Mouse (Mus musculus): Measurements from ENCODE around the gene Msh3.

DNA sequence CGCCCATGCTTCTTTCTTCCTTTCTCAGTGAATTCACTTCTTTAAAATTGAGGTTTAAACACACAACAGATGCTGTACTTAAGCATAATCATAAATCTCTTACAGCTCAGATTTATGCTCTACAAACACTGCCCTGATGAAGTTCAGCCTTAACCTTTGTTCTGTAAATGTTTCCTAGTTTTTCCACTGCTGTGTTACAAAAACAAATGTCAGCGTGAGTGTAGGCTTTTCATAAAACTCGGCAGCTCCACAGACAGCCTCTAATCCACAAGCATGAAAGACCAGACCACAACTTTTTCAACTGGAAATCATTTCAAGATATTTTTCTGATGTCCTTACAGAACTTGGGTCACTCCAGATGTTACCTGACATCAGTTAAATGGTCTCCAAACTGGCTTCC, 48.7 kb upstream of the Msh3 start:
- TF ChIP-seq EP300 (IDR thresholded peaks at IDR 0.05; ENCODE audit: low read depth), result no peak
- TF ChIP-seq CTCF (IDR thresholded peaks at IDR 0.05; ENCODE audit: low read depth), result no peak

Data from liver, embryonic 14.5 days (tissue).